Mouse (Mus musculus): ENCODE measurements around the gene Psme3. TPM values are rescaled to one million over a fixed set of nuclear protein-coding genes. Genes with fewer than 3 reads are reported as not detected.

The Psme3 gene
- polyA plus RNA-seq, 1 experiment = 103 TPM

DNA sequence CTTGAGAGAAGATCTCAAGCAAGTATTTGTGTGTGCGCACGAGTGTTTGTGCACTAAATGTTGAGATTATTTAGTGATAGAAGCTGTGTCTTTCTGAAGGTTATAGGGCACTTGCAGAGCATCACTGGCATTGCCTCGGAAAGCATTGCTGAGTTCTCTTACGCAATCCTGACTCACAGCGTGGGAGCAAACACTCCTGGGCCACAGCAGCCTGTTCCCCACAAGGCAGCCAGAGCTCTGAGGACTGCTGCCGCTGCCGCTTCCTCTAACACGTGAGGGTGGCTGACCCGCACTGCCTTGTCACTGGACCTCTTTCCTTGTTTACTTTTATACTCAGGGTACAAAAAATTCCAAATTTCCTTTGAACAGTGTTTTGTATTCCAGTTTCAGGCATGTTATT, 28.7 kb upstream of the Psme3 start:
- Histone ChIP-seq H3K4me3 (ENCODE audit: control insufficient read depth, insufficient read depth, low read length) (no peak overlapping the region), H3K36me3 (ENCODE audit: control insufficient read depth, insufficient read depth, low read length) (peaks cover 52% of the 10 kb centered on the region), H3K27me3 (ENCODE audit: control insufficient read depth, insufficient read depth, low read length) (no peaks in the 10 kb centered on the region), H3K27ac (ENCODE audit: control insufficient read depth, insufficient read depth, low read length) (no peak overlapping the region), H3K4me1 (replicated peaks; ENCODE audit: control insufficient read depth, insufficient read depth, low read length) (no peaks in the 10 kb centered on the region)
- WGBS = 94% methylated on average over 9 of the region's 9 CpGs
- TF ChIP-seq CTCF (IDR thresholded peaks at IDR 0.05; ENCODE audit: borderline replicate concordance, control insufficient read depth, extremely low read depth, insufficient read depth, low read length, poor library complexity) = no peak
- no peak for TF ChIP-seq POLR2A (IDR thresholded peaks at IDR 0.05; ENCODE audit: control insufficient read depth, extremely low read depth, insufficient read depth, low read length, poor library complexity)
- no peak for DNase-seq

- DNase-seq = no peak
- TF ChIP-seq POLR2A (IDR thresholded peaks at IDR 0.05; ENCODE audit: control insufficient read depth, extremely low read depth, insufficient read depth, low read length, poor library complexity) (no peak), CTCF (IDR thresholded peaks at IDR 0.05; ENCODE audit: borderline replicate concordance, control insufficient read depth, extremely low read depth, insufficient read depth, low read length, poor library complexity) (no peak)
- no peak overlapping the region for H3K27ac ChIP-seq (ENCODE audit: control insufficient read depth, insufficient read depth, low read length)
- H3K4me3 ChIP-seq (ENCODE audit: control insufficient read depth, insufficient read depth, low read length) = no peak overlapping the region
- no peaks in the 10 kb centered on the region for H3K27me3 ChIP-seq (ENCODE audit: control insufficient read depth, insufficient read depth, low read length)
- WGBS = 97% methylated on average over 8 of the region's 8 CpGs
- no peaks in the 10 kb centered on the region for H3K4me1 ChIP-seq (replicated peaks; ENCODE audit: control insufficient read depth, insufficient read depth, low read length)
- H3K36me3 ChIP-seq (ENCODE audit: control insufficient read depth, insufficient read depth, low read length) = peaks cover 82% of the 10 kb centered on the region
Measured at GRCm38 (mm10) chr11:101291231-101291630, 24.8 kb upstream of the Psme3 start.

GRCm38 (mm10) chr11:101295191-101295590, 20.8 kb upstream of the Psme3 start:
- no peaks in the 10 kb centered on the region for H3K4me1 ChIP-seq (replicated peaks; ENCODE audit: control insufficient read depth, insufficient read depth, low read length)
- peaks cover 72% of the 10 kb centered on the region for H3K36me3 ChIP-seq (ENCODE audit: control insufficient read depth, insufficient read depth, low read length)
- H3K27me3 ChIP-seq (ENCODE audit: control insufficient read depth, insufficient read depth, low read length) = no peaks in the 10 kb centered on the region
- no peak for TF ChIP-seq CTCF (IDR thresholded peaks at IDR 0.05; ENCODE audit: borderline replicate concordance, control insufficient read depth, extremely low read depth, insufficient read depth, low read length, poor library complexity)
- TF ChIP-seq POLR2A (IDR thresholded peaks at IDR 0.05; ENCODE audit: control insufficient read depth, extremely low read depth, insufficient read depth, low read length, poor library complexity) = no peak
- no peak overlapping the region for H3K4me3 ChIP-seq (ENCODE audit: control insufficient read depth, insufficient read depth, low read length)
- H3K27ac ChIP-seq (ENCODE audit: control insufficient read depth, insufficient read depth, low read length) = no peak overlapping the region
- DNase-seq = no peak
- WGBS = 98% methylated on average over 8 of the region's 8 CpGs

GRCm38 (mm10) chr11:101300881-101301280, 15.1 kb upstream of the Psme3 start:
- Histone ChIP-seq H3K4me3 (ENCODE audit: control insufficient read depth, insufficient read depth, low read length) (no peak overlapping the region), H3K27me3 (ENCODE audit: control insufficient read depth, insufficient read depth, low read length) (no peaks in the 10 kb centered on the region), H3K4me1 (replicated peaks; ENCODE audit: control insufficient read depth, insufficient read depth, low read length) (peaks cover 10% of the 10 kb centered on the region), H3K36me3 (ENCODE audit: control insufficient read depth, insufficient read depth, low read length) (peaks cover 22% of the 10 kb centered on the region), H3K27ac (ENCODE audit: control insufficient read depth, insufficient read depth, low read length) (no peak overlapping the region)
- 66% methylated on average over 7 of the region's 7 CpGs for WGBS
- DNase-seq = no peak
- no peak for TF ChIP-seq CTCF (IDR thresholded peaks at IDR 0.05; ENCODE audit: borderline replicate concordance, control insufficient read depth, extremely low read depth, insufficient read depth, low read length, poor library complexity)
- no peak for TF ChIP-seq POLR2A (IDR thresholded peaks at IDR 0.05; ENCODE audit: control insufficient read depth, extremely low read depth, insufficient read depth, low read length, poor library complexity)

DNA sequence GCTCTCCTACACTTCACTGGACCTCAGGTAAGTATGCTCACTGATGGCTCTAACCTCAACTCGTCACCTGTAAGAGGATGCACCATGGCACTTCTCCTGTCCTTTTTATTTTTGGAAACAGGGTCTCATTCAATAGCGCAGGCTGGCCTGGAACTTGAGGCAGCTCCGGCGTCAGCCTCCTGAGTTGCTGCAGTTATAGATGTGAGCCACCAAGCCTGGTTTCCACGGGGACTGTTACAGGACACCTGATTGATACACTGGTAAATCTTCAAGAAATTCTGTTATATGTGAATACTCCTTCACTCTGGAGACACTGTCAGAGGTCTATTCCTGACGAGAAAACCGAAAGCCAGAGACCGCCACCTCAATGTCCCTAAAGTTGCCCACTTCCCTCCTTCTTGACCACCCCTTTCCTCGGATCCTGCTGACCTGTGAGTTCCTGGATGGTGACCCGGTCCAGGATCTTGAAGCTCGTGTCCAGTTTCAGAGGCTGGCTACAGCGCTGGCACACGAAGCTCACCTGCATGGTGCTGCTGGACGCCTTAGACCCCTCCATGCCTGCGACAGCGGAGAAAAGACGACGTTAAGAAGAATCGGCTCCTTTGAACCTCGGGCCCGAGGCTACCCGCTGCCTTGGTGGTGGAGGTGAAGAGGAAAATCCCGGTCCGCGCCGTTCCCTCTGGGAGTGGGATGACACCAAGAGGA, 14.6 kb upstream of the Psme3 start:
- peak overlapping the region; percentile 95 for H3K4me3 ChIP-seq (ENCODE audit: control insufficient read depth, insufficient read depth, low read length)
- TF ChIP-seq CTCF (IDR thresholded peaks at IDR 0.05; ENCODE audit: borderline replicate concordance, control insufficient read depth, extremely low read depth, insufficient read depth, low read length, poor library complexity) (no peak), POLR2A (IDR thresholded peaks at IDR 0.05; ENCODE audit: control insufficient read depth, extremely low read depth, insufficient read depth, low read length, poor library complexity) (no peak)
- H3K36me3 ChIP-seq (ENCODE audit: control insufficient read depth, insufficient read depth, low read length) = peaks cover 17% of the 10 kb centered on the region
- no peaks in the 10 kb centered on the region for H3K27me3 ChIP-seq (ENCODE audit: control insufficient read depth, insufficient read depth, low read length)
- H3K27ac ChIP-seq (ENCODE audit: control insufficient read depth, insufficient read depth, low read length) = no peak overlapping the region
- H3K4me1 ChIP-seq (replicated peaks; ENCODE audit: control insufficient read depth, insufficient read depth, low read length) = peaks cover 10% of the 10 kb centered on the region
- WGBS = 9% methylated on average over 26 of the region's 26 CpGs
- DNase-seq = no peak

- WGBS = 8% methylated on average over 39 of the region's 39 CpGs
- TF ChIP-seq CTCF (IDR thresholded peaks at IDR 0.05; ENCODE audit: borderline replicate concordance, control insufficient read depth, extremely low read depth, insufficient read depth, low read length, poor library complexity) = peak; percentile 91
- peak; percentile 61; the same call in 1 of the 2 replicates for TF ChIP-seq POLR2A (IDR thresholded peaks at IDR 0.05; ENCODE audit: control insufficient read depth, extremely low read depth, insufficient read depth, low read length, poor library complexity)
- peak within 1 kb of the TSS; percentile 95 for H3K4me3 ChIP-seq (ENCODE audit: control insufficient read depth, insufficient read depth, low read length)
- no peaks in the 10 kb centered on the region for H3K27me3 ChIP-seq (ENCODE audit: control insufficient read depth, insufficient read depth, low read length)
- H3K4me1 ChIP-seq (replicated peaks; ENCODE audit: control insufficient read depth, insufficient read depth, low read length) = peaks cover 10% of the 10 kb centered on the region
- peak; percentile 93 for DNase-seq
- H3K36me3 ChIP-seq (ENCODE audit: control insufficient read depth, insufficient read depth, low read length) = peaks cover 17% of the 10 kb centered on the region
- H3K27ac ChIP-seq (ENCODE audit: control insufficient read depth, insufficient read depth, low read length) = no peak within 1 kb of the TSS
Measured at GRCm38 (mm10) chr11:101302004-101302798, 13.8 kb upstream of the Psme3 start, which contains the start of gene Becn1. Gene Becn1, minus strand, starts transcription at chr11:101302286.
